Mouse (Mus musculus) bone marrow, adult 2 months (tissue): ENCODE data around the gene Vps4a.

Experiments used
- CTCF ChIP-seq: fragments of 200-500 bp; IDR thresholded peaks from 2 replicates; pipeline ENCODE4 v1.5.1; 2011; ENCODE audit warnings: low read length, control low read depth; ENCODE audit not compliant: control insufficient read depth, insufficient read depth
- POLR2A ChIP-seq: fragments of 200-500 bp; IDR thresholded peaks from 2 replicates; pipeline ENCODE4 v1.6.1; 2011; ENCODE audit warnings: low read depth, mild to moderate bottlenecking, control low read depth, low read length, borderline replicate concordance; ENCODE audit not compliant: control insufficient read depth

DNA sequence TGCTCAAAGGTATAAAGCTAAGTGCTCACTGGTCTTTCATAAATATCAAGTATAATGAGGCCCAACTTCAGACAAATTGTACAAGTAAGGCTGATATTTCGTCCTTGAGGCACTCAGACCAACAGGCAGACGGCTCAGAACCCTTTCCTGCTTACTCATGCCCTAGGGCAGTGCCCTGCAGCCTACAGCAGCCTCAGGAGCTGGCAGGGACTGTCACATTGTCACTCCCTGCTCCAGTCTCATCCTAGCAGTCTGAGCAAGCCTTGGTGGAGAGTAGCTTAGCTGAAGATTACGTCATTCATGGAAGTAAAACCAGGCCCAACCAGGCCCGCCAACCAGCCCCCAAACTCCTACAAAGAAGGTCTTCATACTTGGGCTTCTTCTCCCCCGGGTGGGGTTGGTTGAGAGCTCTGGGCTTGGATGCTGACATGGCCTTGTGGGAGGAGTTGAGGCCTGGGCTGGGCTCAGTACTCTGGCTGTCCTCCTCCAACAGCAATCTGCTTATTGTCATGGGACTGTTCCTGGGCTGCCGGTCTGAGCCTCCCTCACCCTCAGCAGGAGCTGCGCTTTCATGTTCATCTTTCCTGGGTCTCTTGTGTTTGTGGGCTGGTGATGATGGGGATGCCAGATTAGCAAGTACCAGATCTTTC lies 45.3 kb downstream of the Vps4a start:
- TF ChIP-seq CTCF (no peak), POLR2A (no peak)
